In genomic region chr7:6744281-6744904, GRCm38 (mm10) we compare ENCODE assay signal across 14 mouse cellular contexts. TPM values are rescaled to one million over a fixed set of nuclear protein-coding genes. Genes with fewer than 3 reads are reported as not detected.
DNase-seq lines count a peak whose midpoint lies in the region; ATAC-seq and TF ChIP-seq lines count a peak whose summit lies in the region.
"Had no signal": no experiment of that assay in that cellular context is flagged by ENCODE, and none has a peak within 500 bp of the region (broad histone marks: within the 10 kb centered on the region; RNA-seq: fewer than 3 reads in every experiment).

No protein-coding gene starts in this region.

- no peak for DNase-seq in heart, embryonic 10.5 days (ENCODE audit: low spot score)
- no peak for DNase-seq in heart, adult 2 months
- DNase-seq in kidney, postnatal 0 days (ENCODE audit: low spot score): peak; percentile 69
- no peak for DNase-seq in kidney, adult 2 months
- DNase-seq in mesoderm, embryonic 11.5 days (ENCODE audit: low read depth, low spot score): peak; percentile 33
- no peak for DNase-seq in layer of hippocampus, postnatal 25 days (ENCODE audit: extremely low spot score in 1 of 2, low spot score in 1 of 2)
- DNase-seq in right cerebral cortex, postnatal 10 days (ENCODE audit: low spot score in 2 of 2): no peak
- DNase-seq: adrenal gland, postnatal 25 days; cerebellum, postnatal 14 days; lung, postnatal 14 days; spleen, adult 18-20 months had no signal

- no peak for TF ChIP-seq EP300 in heart, adult 2 months (IDR thresholded peaks at IDR 0.05; ENCODE audit: insufficient read depth, low read depth, low read length)

- H3K4me2 ChIP-seq in kidney, postnatal 0 days (ENCODE audit: low read length): no peak overlapping the region
- no peak overlapping the region for H3K4me2 ChIP-seq in embryonic facial prominence, embryonic 15.5 days (replicated peaks)
- H3K4me2 ChIP-seq: midbrain, embryonic 12.5 days had no signal

- peak overlapping the region; percentile 79 for H3K27ac ChIP-seq in heart, embryonic 10.5 days
- H3K27ac ChIP-seq in heart, adult 2 months: no peak overlapping the region
- H3K27ac ChIP-seq in kidney, postnatal 0 days: peak overlapping the region; percentile 50; the same call in 1 of the 2 replicates
- H3K27ac ChIP-seq in kidney, adult 2 months (ENCODE audit: insufficient read depth, low read depth, low read length): no peak overlapping the region
- peak overlapping the region; percentile 12; the same call in 1 of the 2 replicates for H3K27ac ChIP-seq in embryonic facial prominence, embryonic 15.5 days (replicated peaks)
- H3K27ac ChIP-seq: midbrain, embryonic 12.5 days had no signal

- TF ChIP-seq POLR2A in heart, adult 2 months (IDR thresholded peaks at IDR 0.05; ENCODE audit: insufficient read depth, low read depth, low read length): no peak
- TF ChIP-seq POLR2A in kidney, adult 2 months (IDR thresholded peaks at IDR 0.05; ENCODE audit: low read depth, low read length): no peak

- ATAC-seq in kidney, postnatal 0 days (replicated peaks; ENCODE audit: low FRiP score, low read depth): no peak
- peak; percentile 63; the same call in 1 of the 2 replicates for ATAC-seq in embryonic facial prominence, embryonic 15.5 days (ENCODE audit: insufficient number of reproducible peaks, low FRiP score, low TSS enrichment, low read depth)

- WGBS in heart, embryonic 10.5 days: 25% methylated on average over 10 of the region's 10 CpGs
- 47% methylated on average over 10 of the region's 10 CpGs for WGBS in heart, adult 2 months
- 36% methylated on average over 10 of the region's 10 CpGs for WGBS in kidney, postnatal 0 days
- WGBS in kidney, adult 2 months: 53% methylated on average over 10 of the region's 10 CpGs
- 48% methylated on average over 10 of the region's 10 CpGs for WGBS in embryonic facial prominence, embryonic 15.5 days

- no peaks in the 10 kb centered on the region for H3K9me3 ChIP-seq in heart, embryonic 10.5 days
- H3K9me3 ChIP-seq in kidney, postnatal 0 days (replicated peaks; ENCODE audit: low read length): no peaks in the 10 kb centered on the region
- no peaks in the 10 kb centered on the region for H3K9me3 ChIP-seq in embryonic facial prominence, embryonic 15.5 days (replicated peaks)
- H3K9me3 ChIP-seq: midbrain, embryonic 12.5 days had no signal

- H3K4me3 ChIP-seq in heart, embryonic 10.5 days: 0 out of 2 replicates have a peak overlapping the region, but pooled peaks have one; percentile 20
- H3K4me3 ChIP-seq in heart, adult 2 months: no peak overlapping the region
- no peak overlapping the region for H3K4me3 ChIP-seq in kidney, postnatal 0 days (replicated peaks; ENCODE audit: low read depth, low read length)
- no peak overlapping the region for H3K4me3 ChIP-seq in kidney, adult 2 months (ENCODE audit: insufficient read depth, low read depth, low read length)
- H3K4me3 ChIP-seq in embryonic facial prominence, embryonic 15.5 days (replicated peaks): no peak overlapping the region
- H3K4me3 ChIP-seq: midbrain, embryonic 12.5 days had no signal

- no peaks in the 10 kb centered on the region for H3K27me3 ChIP-seq in heart, embryonic 10.5 days (ENCODE audit: insufficient read depth, poor library complexity, severe bottlenecking)
- H3K27me3 ChIP-seq in heart, adult 2 months (ENCODE audit: control insufficient read depth, insufficient read depth, low read length): no peaks in the 10 kb centered on the region
- H3K27me3 ChIP-seq in kidney, postnatal 0 days (ENCODE audit: insufficient read depth, low read length): no peaks in the 10 kb centered on the region
- no peaks in the 10 kb centered on the region for H3K27me3 ChIP-seq in kidney, adult 2 months (replicated peaks; ENCODE audit: control insufficient read depth, insufficient read depth, low read length)
- H3K27me3 ChIP-seq in embryonic facial prominence, embryonic 15.5 days: no peaks in the 10 kb centered on the region
- H3K27me3 ChIP-seq: midbrain, embryonic 12.5 days had no signal

- peaks cover 15% of the 10 kb centered on the region for H3K4me1 ChIP-seq in heart, embryonic 10.5 days
- no peaks in the 10 kb centered on the region for H3K4me1 ChIP-seq in heart, adult 2 months (ENCODE audit: control insufficient read depth, insufficient read depth, low read length)
- no peaks in the 10 kb centered on the region; the same call in 1 of the 2 replicates for H3K4me1 ChIP-seq in kidney, postnatal 0 days (replicated peaks; ENCODE audit: insufficient read depth, low read length)
- no peaks in the 10 kb centered on the region for H3K4me1 ChIP-seq in kidney, adult 2 months (ENCODE audit: control insufficient read depth, insufficient read depth, low read length)
- H3K4me1 ChIP-seq in embryonic facial prominence, embryonic 15.5 days: no peaks in the 10 kb centered on the region

- no peak overlapping the region for H3K9ac ChIP-seq in heart, adult 2 months (ENCODE audit: low read depth, low read length)
- no peak overlapping the region for H3K9ac ChIP-seq in kidney, postnatal 0 days (ENCODE audit: low read depth, low read length)
- no peak overlapping the region for H3K9ac ChIP-seq in embryonic facial prominence, embryonic 15.5 days
- H3K9ac ChIP-seq: midbrain, embryonic 12.5 days had no signal

- no peaks in the 10 kb centered on the region for H3K79me2 ChIP-seq in heart, adult 2 months (replicated peaks; ENCODE audit: control insufficient read depth, insufficient read depth, low read length)

- intact Hi-C loops in heart, adult 2 months (cut with DNase I): loop anchor here (10.0 kb wide), 1 partner anchor 80 kb away; no protein-coding TSS in a partner anchor

- no peak for TF ChIP-seq CTCF in heart, adult 2 months (IDR thresholded peaks at IDR 0.05)
- TF ChIP-seq CTCF in kidney, postnatal 0 days (IDR thresholded peaks at IDR 0.05; ENCODE audit: low read depth): no peak
- no peak for TF ChIP-seq CTCF in kidney, adult 2 months (conservative IDR thresholded peaks at IDR 0.05; ENCODE audit: insufficient read depth, insufficient read length, low read depth, low read length)

- peaks cover 4% of the 10 kb centered on the region; the same call in 1 of the 2 replicates for H3K36me3 ChIP-seq in heart, embryonic 10.5 days
- H3K36me3 ChIP-seq in heart, adult 2 months (ENCODE audit: control insufficient read depth, insufficient read depth, low read length): no peaks in the 10 kb centered on the region
- no peaks in the 10 kb centered on the region for H3K36me3 ChIP-seq in kidney, postnatal 0 days (ENCODE audit: insufficient read depth, low read length)
- H3K36me3 ChIP-seq in kidney, adult 2 months (ENCODE audit: control insufficient read depth, insufficient read depth, low read length): no peaks in the 10 kb centered on the region
- H3K36me3 ChIP-seq in embryonic facial prominence, embryonic 15.5 days: no peaks in the 10 kb centered on the region
- H3K36me3 ChIP-seq: midbrain, embryonic 12.5 days had no signal

RNA-seq across cellular contexts. Expression of gene Usp29, which starts 14.0 kb away (rescaled TPM):
- 11.4 and 20.7 TPM in 2 replicates for polyA plus RNA-seq in heart, embryonic 10.5 days (2016; fragmentation: Nextera tagmentation; extraction: Ambion mirVana)
- under 1 TPM in 1 of 2 experiments, not detected in 1; 0.11 TPM for total RNA-seq in heart, adult 2 months (2021)
- 0.16 and 0.26 TPM in 2 replicates for polyA plus RNA-seq in heart, adult 2 months (2012; rRNA removed)
- polyA plus RNA-seq in kidney, postnatal 0 days (2015; fragmentation: Nextera tagmentation; extraction: Ambion mirVana): 1.6 and 1.7 TPM in 2 replicates
- 0.10 and 0.17 TPM in 2 replicates for polyA plus RNA-seq in kidney, adult 2 months (2012; rRNA removed)
- polyA plus RNA-seq in embryonic facial prominence, embryonic 15.5 days (2015; fragmentation: Nextera tagmentation; extraction: Ambion mirVana): 9.3 and 9.9 TPM in 2 replicates
- total RNA-seq in layer of hippocampus, postnatal 25 days (2021): 10 to 100 TPM; 28.8 to 29.5 TPM
- total RNA-seq: heart, adult 8-10 months had no signal

RNA-seq across cellular contexts. Expression of gene Peg3, which starts 14.2 kb away (rescaled TPM):
- 198 and 307 TPM in 2 replicates for polyA plus RNA-seq in heart, embryonic 10.5 days (2016; fragmentation: Nextera tagmentation; extraction: Ambion mirVana)
- total RNA-seq in heart, adult 2 months (2021): 1 to 10 TPM; 5.9 to 8.0 TPM
- polyA plus RNA-seq in heart, adult 2 months (2012; rRNA removed): 4.3 and 8.2 TPM in 2 replicates
- 73.5 and 75.8 TPM in 2 replicates for polyA plus RNA-seq in kidney, postnatal 0 days (2015; fragmentation: Nextera tagmentation; extraction: Ambion mirVana)
- polyA plus RNA-seq in kidney, adult 2 months (2012; rRNA removed): 5.6 and 5.7 TPM in 2 replicates
- polyA plus RNA-seq in embryonic facial prominence, embryonic 15.5 days (2015; fragmentation: Nextera tagmentation; extraction: Ambion mirVana): 213 and 237 TPM in 2 replicates
- 100 to 1,000 TPM; 160 to 182 TPM for total RNA-seq in layer of hippocampus, postnatal 25 days (2021)

RNA-seq across cellular contexts. Expression of gene Zim1, which starts 48.1 kb away (rescaled TPM):
- 9.4 and 17.2 TPM in 2 replicates for polyA plus RNA-seq in heart, embryonic 10.5 days (2016; fragmentation: Nextera tagmentation; extraction: Ambion mirVana)
- 1 to 10 TPM; 3.8 to 4.2 TPM for total RNA-seq in heart, adult 2 months (2021)
- polyA plus RNA-seq in heart, adult 2 months (2012; rRNA removed): 0.57 and 3.1 TPM in 2 replicates
- 2.6 and 2.8 TPM in 2 replicates for polyA plus RNA-seq in kidney, postnatal 0 days (2015; fragmentation: Nextera tagmentation; extraction: Ambion mirVana)
- polyA plus RNA-seq in kidney, adult 2 months (2012; rRNA removed): 0.53 and 1.2 TPM in 2 replicates
- polyA plus RNA-seq in embryonic facial prominence, embryonic 15.5 days (2015; fragmentation: Nextera tagmentation; extraction: Ambion mirVana): 14.8 and 16.5 TPM in 2 replicates
- 1 to 10 TPM; 5.6 to 7.4 TPM for total RNA-seq in layer of hippocampus, postnatal 25 days (2021)

Comparison
In these comparisons a context has a peak if more than half of its experiments do, and no peak if none do; other contexts are left out.
1. DNase-seq: peak in kidney, postnatal 0 days (single experiment) and mesoderm, embryonic 11.5 days (single experiment); none in heart, embryonic 10.5 days (single experiment), heart, adult 2 months (0 of 2), kidney, adult 2 months (single experiment), layer of hippocampus, postnatal 25 days (0 of 2) and right cerebral cortex, postnatal 10 days (0 of 2).
2. H3K27ac ChIP-seq: peak in heart, embryonic 10.5 days (single experiment), kidney, postnatal 0 days (single experiment) and embryonic facial prominence, embryonic 15.5 days (single experiment); none in heart, adult 2 months (single experiment) and kidney, adult 2 months (single experiment).